Mouse (Mus musculus): ENCODE results near the gene Fam71b. TPM values are rescaled to one million over a fixed set of nuclear protein-coding genes. Genes with fewer than 3 reads are reported as not detected.

Fam71b gene
- total RNA-seq (2023), result 1 to 10 TPM; 1.4 to 1.6 TPM

DNA sequence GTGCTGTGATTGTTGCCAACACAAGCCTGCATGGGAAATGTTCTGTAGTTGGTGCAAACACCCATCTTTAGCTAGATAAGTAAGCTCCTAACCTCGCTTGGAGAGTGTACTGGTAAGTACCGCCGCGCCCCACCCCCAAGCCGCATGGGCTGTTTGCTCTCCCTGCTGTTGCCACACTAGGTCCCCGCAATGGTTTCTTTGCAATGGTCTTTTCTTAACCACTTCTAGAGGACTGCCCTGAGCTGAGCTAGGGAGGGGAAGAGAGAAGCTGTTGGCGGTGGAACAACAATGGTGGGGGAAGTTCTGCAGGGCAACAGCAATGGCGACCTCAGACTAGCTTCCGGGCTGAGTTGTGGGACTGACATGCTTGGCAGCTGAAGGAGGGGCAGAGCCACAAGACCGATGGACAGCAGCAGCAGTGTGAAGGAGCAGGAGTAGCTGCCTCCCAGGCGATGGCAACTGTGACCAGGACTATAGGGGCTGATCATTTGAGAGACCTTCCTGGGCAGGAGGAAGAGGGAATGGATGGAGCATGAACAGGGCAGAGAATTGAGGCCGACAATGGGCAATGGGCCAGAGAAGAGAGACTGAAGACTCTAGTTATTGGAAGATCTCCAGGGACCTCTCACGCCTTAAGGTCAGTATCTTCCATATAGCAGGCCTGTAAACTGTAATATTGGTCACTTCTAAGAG lies at the start of gene Fam71b:
TSS of gene Fam71b (plus strand) at position 393 of the 693 bp plus-strand sequence.

DNA sequence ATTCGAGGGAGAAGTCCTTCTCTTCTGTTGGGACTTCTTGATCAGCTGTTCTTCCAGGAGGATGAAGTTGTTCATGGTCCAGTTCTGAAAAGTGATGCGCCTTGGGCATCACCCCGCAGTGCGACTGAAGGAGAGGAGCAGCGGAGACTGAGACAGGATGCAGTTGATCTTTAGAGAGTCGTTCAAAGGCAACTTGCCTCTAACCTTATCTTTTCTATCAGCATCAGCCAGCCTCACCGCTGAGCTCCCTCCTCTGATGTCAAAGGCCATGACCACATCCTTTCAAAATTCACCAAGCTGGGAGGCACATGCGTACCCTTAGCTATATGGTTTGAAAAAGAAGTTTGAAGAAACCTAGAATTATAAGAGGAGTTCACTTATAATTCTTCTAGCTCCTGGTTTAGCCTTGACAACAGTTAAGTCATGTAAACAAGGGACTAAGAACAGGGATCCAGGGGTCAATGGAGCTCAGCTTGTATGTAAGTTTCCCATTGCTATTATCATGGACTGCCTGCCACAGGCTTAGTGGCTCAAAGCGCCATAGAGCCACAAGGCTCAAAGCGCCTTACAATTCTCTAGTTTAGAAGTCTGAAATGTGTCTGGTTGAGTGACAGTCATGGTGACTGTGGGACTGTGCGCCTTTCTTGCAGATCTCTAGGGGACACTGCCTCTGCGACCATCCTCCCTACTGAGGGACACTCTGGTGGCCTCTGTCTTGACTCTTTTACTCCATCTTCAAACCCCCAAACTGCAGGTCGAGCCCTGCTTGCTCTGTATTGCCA lies 6.8 kb upstream of the Fam71b start, which contains the start of gene Itk:
TSS of gene Itk (minus strand) at position 180 of the 782 bp plus-strand sequence.

DNA sequence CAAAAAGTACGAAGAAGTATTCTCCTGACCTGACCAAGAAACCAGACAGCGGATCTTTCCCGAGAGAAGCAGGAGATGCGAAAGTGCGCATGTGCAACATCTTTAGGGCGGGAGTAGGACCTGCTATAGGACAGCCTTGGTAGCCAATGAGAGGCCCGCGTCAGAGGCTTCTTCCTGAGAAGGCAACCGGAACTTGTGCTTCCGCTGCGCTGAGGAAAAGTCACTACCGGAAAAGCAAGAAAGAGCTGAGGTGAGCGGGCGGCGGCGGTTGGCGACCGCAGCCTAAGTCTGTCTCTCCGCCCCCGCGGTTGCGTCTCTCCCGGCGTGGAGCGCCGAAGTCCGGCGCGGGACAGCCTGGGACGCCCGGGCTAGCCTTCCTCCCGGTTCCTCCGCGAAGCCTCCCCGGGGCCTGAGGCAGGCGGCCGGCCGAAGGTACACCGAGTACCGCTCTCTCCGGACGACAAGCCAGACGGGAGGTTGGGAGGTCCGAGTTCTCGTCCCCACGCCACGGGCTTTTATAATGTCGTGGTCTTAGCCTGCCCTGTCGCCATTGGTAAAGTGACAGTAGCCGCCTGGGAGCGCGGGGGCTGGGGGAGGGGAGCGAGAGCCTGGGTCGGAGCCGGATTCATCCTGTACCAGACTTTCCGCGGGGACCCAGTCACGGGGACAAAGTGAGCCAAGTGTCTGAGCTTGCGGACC lies 40.5 kb downstream of the Fam71b start, which contains the start of gene Med7:
TSS of gene Med7 (plus strand) at position 166 of the 699 bp plus-strand sequence.

DNA sequence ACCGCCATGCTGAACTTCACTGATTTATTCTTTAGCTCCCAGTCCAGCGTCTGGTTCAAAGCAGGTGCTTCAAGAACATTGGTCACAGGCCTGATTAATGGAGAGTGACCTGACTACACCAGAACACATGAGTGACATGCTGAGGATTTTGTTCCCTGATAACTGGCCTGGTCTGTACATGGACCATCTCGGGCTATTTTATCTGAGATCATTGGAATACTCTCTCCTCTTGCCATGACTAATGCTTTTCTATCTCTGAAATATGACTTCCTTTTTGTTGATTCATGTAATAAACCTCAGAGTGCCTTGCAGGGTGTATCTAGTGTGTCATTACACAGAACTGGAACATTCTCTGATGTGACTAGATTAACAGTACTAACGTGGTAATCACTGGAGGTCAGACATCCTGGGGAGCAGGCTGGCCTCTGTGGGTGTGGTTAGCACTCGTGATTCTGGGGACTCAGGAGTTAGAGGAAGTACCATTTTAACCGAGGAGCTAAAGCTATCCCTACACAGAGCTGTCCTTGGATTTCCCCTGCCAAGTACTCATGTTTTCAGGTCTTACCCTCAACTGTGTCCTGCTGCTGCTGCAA lies 58.2 kb downstream of the Fam71b start, which contains the start of gene Havcr2:
TSS of gene Havcr2 (plus strand) at position 483 of the 593 bp plus-strand sequence.

Other genes starting within 250 kb of the Fam71b start
- under 1 TPM in 1 of 2 experiments, not detected in 1; 0.27 TPM for gene Nipal4, start 230.1 kb upstream of the Fam71b start, total RNA-seq (2023)
- not detected for gene Fndc9, start 161.0 kb upstream of the Fam71b start, total RNA-seq (2023)
- 100 to 1,000 TPM; 164 to 181 TPM for gene Cyfip2, start 83.7 kb upstream of the Fam71b start, total RNA-seq (2023)
- gene Itk, start 7.0 kb upstream of the Fam71b start, total RNA-seq (2023), result 100 to 1,000 TPM; 424 to 440 TPM
- gene Med7, start 40.4 kb downstream of the Fam71b start, total RNA-seq (2023), result 10 to 100 TPM; 17.0 to 21.4 TPM
- under 1 TPM; 0.47 to 0.70 TPM for gene Havcr2, start 58.4 kb downstream of the Fam71b start, total RNA-seq (2023)
- not detected for gene Gm12169, start 127.7 kb downstream of the Fam71b start, total RNA-seq (2023)
- gene BC053393, start 175.0 kb downstream of the Fam71b start, total RNA-seq (2023), result not detected
- gene Dppa1, start 232.7 kb downstream of the Fam71b start, total RNA-seq (2023), result not detected